Mouse (Mus musculus) bone marrow, adult 2 months (tissue): ENCODE measurements at regions not wholly inside any gene's neighbourhood (a gene's known extent, or its start where the extent isn't known, plus 50 kb on each side); places are given as distances from the start of the nearest gene placed in this dataset.

Experiments used
- CTCF ChIP-seq: fragments of 200-500 bp; IDR thresholded peaks from 2 replicates; pipeline ENCODE4 v1.5.1; 2011; ENCODE audit warnings: low read length, control low read depth; ENCODE audit not compliant: control insufficient read depth, insufficient read depth
- POLR2A ChIP-seq: fragments of 200-500 bp; IDR thresholded peaks from 2 replicates; pipeline ENCODE4 v1.6.1; 2011; ENCODE audit warnings: low read depth, mild to moderate bottlenecking, control low read depth, low read length, borderline replicate concordance; ENCODE audit not compliant: control insufficient read depth

GRCm38 (mm10) chr13:52344383-52344782 is 186.7 kb downstream of the Diras2 start:
- TF ChIP-seq CTCF = no peak
- TF ChIP-seq POLR2A = no peak
